Mouse (Mus musculus): ENCODE data around the gene Tubgcp5. TPM values are rescaled to one million over a fixed set of nuclear protein-coding genes. Genes with fewer than 3 reads are reported as not detected.
A peak's percentile ranks its signal among the peaks of the same experiment; 100 is the strongest.

Tubgcp5 gene
- polyA plus RNA-seq, 1 experiment, result 6.9 TPM

DNA sequence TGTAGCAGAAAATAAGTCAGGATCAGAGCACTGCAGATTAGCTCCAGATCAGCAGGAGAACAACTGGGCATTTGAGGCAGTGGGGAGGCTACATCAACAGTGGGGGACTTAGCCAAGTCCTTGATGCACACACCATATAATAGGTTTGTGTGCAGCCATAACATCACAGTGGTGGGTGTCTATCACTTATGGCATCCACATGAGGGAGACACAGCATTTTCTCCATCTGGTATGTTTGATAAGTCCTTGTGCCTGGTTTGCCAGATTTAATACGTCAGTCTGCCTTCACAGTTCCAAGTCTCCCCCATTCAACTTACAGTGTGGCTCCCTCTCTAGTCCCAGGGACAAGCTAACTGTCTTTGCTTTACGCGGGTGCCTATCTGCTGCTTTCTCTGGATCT lies 1.7 kb upstream of the Tubgcp5 start:
- WGBS, result 81% methylated on average over 3 of the region's 3 CpGs
- no peak overlapping the region for H3K27ac ChIP-seq (ENCODE audit: control insufficient read depth, insufficient read depth, low read depth, low read length, poor library complexity)

DNA sequence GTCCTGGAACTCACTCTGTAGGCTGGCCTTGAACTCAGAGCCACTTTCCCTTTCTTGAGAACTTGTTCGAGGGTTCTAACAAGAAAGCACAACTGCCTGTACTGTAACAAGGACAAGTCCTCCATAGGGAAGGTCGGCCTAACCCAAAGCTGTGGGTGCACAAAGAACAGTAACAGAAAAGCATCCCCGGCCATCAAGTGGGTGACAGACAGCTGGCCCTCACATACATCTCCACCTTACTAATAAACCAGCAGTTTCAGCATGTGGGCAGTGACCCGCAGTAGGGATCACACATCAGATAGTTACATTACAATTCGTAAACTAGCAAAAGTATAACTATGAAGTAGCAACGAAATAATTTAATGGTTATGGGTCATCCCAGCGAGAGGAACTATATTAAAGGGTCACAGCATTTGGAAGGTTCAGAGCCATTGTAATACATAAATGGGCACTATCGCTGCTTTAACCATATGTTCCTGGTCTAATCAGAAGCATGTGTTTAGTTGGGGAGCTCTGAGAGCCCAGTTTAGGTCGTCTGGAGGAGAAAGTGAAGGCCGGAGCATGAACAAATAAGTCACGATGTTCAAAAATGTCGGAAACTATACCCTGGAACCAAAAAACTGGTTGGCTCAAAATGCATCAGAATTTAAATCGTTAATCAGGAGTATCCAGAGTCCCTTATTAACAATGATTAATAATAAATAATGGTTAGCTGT lies 560 bp upstream of the Tubgcp5 start:
- Histone ChIP-seq H3K27ac (ENCODE audit: control insufficient read depth, insufficient read depth, low read depth, low read length, poor library complexity) (no peak overlapping the region), H3K4me3 (replicated peaks; ENCODE audit: control insufficient read depth, low read depth, low read length) (peak overlapping the region; percentile 83), H3K4me1 (ENCODE audit: control insufficient read depth, insufficient read depth, low read length) (peaks cover 1% of the 10 kb centered on the region; the same call in 1 of the 2 replicates)
- WGBS, result 38% methylated on average over 13 of the region's 13 CpGs
- TF ChIP-seq POLR2A (IDR thresholded peaks at IDR 0.05; ENCODE audit: borderline replicate concordance, control insufficient read depth, low read depth, low read length) (no peak), CTCF (IDR thresholded peaks at IDR 0.05; ENCODE audit: control insufficient read depth, insufficient read depth, low read length) (no peak)

More for the DNA sequence above, 1.7 kb upstream of the Tubgcp5 start:
- H3K4me3 ChIP-seq (replicated peaks; ENCODE audit: control insufficient read depth, low read depth, low read length), result no peak overlapping the region
- TF ChIP-seq CTCF (IDR thresholded peaks at IDR 0.05; ENCODE audit: control insufficient read depth, insufficient read depth, low read length) (no peak), POLR2A (IDR thresholded peaks at IDR 0.05; ENCODE audit: borderline replicate concordance, control insufficient read depth, low read depth, low read length) (no peak)
- H3K4me1 ChIP-seq (ENCODE audit: control insufficient read depth, insufficient read depth, low read length), result peaks cover 1% of the 10 kb centered on the region; the same call in 1 of the 2 replicates

DNA sequence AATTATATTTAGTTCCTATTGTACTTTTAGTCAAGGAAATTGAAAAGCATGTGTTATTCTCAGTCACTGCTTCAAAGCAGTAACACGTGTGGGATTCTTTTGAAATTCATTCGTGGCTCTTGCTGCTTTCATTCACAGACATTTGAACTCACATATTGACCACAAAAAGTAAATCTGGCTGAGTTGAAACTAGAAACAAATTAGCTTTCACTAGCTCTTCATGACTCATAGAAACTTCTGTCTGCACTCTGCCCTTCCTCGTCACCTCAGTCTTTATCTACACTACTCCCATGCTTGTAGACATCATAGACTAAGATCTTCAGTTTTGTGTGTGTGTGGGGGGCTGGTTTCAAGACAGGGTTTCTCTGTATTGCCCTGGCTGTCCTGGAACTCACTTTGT lies 6.0 kb downstream of the Tubgcp5 start:
- H3K4me1 ChIP-seq (ENCODE audit: control insufficient read depth, insufficient read depth, low read length), result no peaks in the 10 kb centered on the region; the same call in 1 of the 2 replicates
- H3K4me3 ChIP-seq (replicated peaks; ENCODE audit: control insufficient read depth, low read depth, low read length), result no peak overlapping the region
- WGBS, result 79% methylated on average over 3 of the region's 3 CpGs
- H3K27ac ChIP-seq (ENCODE audit: control insufficient read depth, insufficient read depth, low read depth, low read length, poor library complexity), result no peak overlapping the region
- TF ChIP-seq POLR2A (IDR thresholded peaks at IDR 0.05; ENCODE audit: borderline replicate concordance, control insufficient read depth, low read depth, low read length) (no peak), CTCF (IDR thresholded peaks at IDR 0.05; ENCODE audit: control insufficient read depth, insufficient read depth, low read length) (no peak)

DNA sequence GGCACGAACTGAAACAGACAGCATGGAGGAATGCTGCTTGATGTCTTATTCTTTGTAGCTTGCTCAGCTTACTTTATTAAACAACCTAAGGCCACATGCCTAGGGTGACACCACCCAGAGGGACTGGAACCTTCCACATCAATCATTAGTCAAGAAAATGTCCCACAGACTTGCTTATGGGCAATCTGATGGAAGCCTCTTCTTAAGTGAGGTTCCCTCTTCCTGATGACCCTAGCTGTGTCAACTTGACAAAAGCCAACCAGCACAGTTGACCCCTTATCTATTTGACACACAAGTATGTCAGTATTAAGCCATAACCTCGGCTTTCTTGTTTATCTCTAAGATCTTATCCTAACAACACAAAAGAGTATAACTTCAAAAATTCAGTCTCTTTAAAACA lies 16.0 kb downstream of the Tubgcp5 start:
- Histone ChIP-seq H3K27ac (ENCODE audit: control insufficient read depth, insufficient read depth, low read depth, low read length, poor library complexity) (no peak overlapping the region), H3K4me3 (replicated peaks; ENCODE audit: control insufficient read depth, low read depth, low read length) (no peak overlapping the region), H3K4me1 (ENCODE audit: control insufficient read depth, insufficient read depth, low read length) (no peaks in the 10 kb centered on the region)
- WGBS, result 77% methylated on average over 2 of the region's 2 CpGs
- no peak for TF ChIP-seq POLR2A (IDR thresholded peaks at IDR 0.05; ENCODE audit: borderline replicate concordance, control insufficient read depth, low read depth, low read length)
- no peak for TF ChIP-seq CTCF (IDR thresholded peaks at IDR 0.05; ENCODE audit: control insufficient read depth, insufficient read depth, low read length)

DNA sequence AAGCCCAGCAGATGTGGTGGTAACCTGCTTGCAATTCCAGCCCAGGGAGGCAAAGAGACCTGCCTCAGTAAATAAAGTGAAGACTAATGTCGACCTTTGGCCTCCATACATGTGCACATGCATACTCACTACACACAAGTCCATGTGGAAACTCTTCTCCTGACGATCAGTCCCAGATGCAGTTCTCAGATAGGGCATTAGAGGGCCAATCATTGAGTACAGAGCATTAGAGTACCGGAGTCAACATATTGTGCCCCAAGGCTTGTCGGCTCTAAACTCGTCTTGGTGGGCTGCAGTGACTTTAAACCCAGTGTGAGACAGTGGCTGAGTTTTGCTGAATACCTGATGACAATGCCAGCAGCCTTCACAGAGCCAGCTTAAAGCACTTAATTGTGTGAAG lies 30.5 kb downstream of the Tubgcp5 start:
- Histone ChIP-seq H3K4me3 (replicated peaks; ENCODE audit: control insufficient read depth, low read depth, low read length) (no peak overlapping the region), H3K4me1 (ENCODE audit: control insufficient read depth, insufficient read depth, low read length) (no peaks in the 10 kb centered on the region), H3K27ac (ENCODE audit: control insufficient read depth, insufficient read depth, low read depth, low read length, poor library complexity) (no peak overlapping the region)
- no peak for TF ChIP-seq POLR2A (IDR thresholded peaks at IDR 0.05; ENCODE audit: borderline replicate concordance, control insufficient read depth, low read depth, low read length)
- TF ChIP-seq CTCF (IDR thresholded peaks at IDR 0.05; ENCODE audit: control insufficient read depth, insufficient read depth, low read length), result no peak
- WGBS, result 88% methylated on average over 5 of the region's 5 CpGs

DNA sequence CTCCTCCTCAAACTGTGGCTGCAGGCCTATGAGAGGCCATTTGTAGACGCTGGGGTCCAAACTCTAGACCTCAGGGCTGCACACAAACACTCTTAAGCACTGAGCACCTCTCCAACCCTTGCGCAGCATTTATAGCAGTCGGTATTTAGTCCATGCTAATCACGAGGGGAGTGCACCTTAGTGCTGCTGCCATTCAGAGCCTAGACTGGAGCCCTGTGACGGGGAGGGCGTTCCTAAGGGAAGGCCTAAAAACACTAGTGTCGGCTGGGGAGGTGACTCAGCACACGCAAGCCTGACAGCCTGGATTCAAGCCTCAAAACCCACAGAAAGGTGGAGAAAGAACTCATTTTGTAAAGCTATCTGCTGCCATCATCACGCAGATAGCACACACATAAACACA lies 33.6 kb downstream of the Tubgcp5 start:
- 83% methylated on average over 9 of the region's 9 CpGs for WGBS
- no peaks in the 10 kb centered on the region for H3K4me1 ChIP-seq (ENCODE audit: control insufficient read depth, insufficient read depth, low read length)
- no peak for TF ChIP-seq CTCF (IDR thresholded peaks at IDR 0.05; ENCODE audit: control insufficient read depth, insufficient read depth, low read length)
- TF ChIP-seq POLR2A (IDR thresholded peaks at IDR 0.05; ENCODE audit: borderline replicate concordance, control insufficient read depth, low read depth, low read length), result no peak
- no peak overlapping the region for H3K27ac ChIP-seq (ENCODE audit: control insufficient read depth, insufficient read depth, low read depth, low read length, poor library complexity)
- no peak overlapping the region for H3K4me3 ChIP-seq (replicated peaks; ENCODE audit: control insufficient read depth, low read depth, low read length)

DNA sequence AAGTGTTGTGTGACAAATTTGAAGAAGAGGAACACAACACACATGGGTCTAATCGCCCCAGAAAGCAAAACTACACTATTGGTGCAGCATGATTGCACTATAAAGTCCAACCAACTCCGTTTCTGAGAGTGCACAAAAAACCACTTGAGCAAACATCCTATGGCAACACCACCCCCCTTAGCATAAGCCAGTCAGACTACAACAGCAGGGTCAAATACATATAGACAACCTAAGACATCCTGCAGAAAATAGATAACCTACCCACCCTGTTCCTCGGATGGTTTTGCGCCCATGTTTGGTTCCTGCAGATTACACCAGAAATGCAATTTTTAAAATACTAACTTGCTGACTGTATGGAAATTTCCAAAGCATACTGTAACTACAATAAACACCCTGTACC lies 42.9 kb downstream of the Tubgcp5 start:
- Histone ChIP-seq H3K4me3 (replicated peaks; ENCODE audit: control insufficient read depth, low read depth, low read length) (no peak overlapping the region), H3K4me1 (ENCODE audit: control insufficient read depth, insufficient read depth, low read length) (no peaks in the 10 kb centered on the region), H3K27ac (ENCODE audit: control insufficient read depth, insufficient read depth, low read depth, low read length, poor library complexity) (no peak overlapping the region)
- WGBS, result 64% methylated on average over 4 of the region's 4 CpGs
- TF ChIP-seq CTCF (IDR thresholded peaks at IDR 0.05; ENCODE audit: control insufficient read depth, insufficient read depth, low read length), result no peak
- TF ChIP-seq POLR2A (IDR thresholded peaks at IDR 0.05; ENCODE audit: borderline replicate concordance, control insufficient read depth, low read depth, low read length), result no peak

DNA sequence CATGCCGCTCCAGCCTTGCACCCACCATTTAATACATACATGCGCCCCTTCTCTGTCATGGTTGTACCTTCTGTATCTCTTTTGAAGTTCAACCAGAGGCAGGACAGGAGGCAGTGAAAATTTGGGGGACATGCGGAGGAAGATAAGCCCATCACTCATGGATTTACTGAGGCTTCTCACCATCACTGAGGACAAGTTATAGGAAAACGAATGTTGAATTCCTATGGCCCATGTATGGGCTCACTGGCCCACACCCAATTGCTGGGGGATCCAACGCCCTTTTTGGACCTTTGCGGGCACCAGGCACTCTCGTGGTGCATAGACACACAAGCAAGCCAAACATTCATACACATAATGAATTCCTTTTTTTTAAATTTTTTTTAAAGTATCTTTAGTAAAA lies 47.5 kb downstream of the Tubgcp5 start, which contains the start of gene Cyfip1:
Gene Cyfip1 (plus strand): TSS at position 301 of the 400 bp plus-strand sequence.
- Histone ChIP-seq H3K27ac (ENCODE audit: control insufficient read depth, insufficient read depth, low read depth, low read length, poor library complexity) (peak within 1 kb of the TSS; percentile 7; the same call in 1 of the 2 replicates), H3K4me1 (ENCODE audit: control insufficient read depth, insufficient read depth, low read length) (no peaks in the 10 kb centered on the region; the same call in 1 of the 2 replicates), H3K4me3 (replicated peaks; ENCODE audit: control insufficient read depth, low read depth, low read length) (peak within 1 kb of the TSS; percentile 55)
- WGBS, result 76% methylated on average over 7 of the region's 7 CpGs
- TF ChIP-seq CTCF (IDR thresholded peaks at IDR 0.05; ENCODE audit: control insufficient read depth, insufficient read depth, low read length), result no peak
- no peak for TF ChIP-seq POLR2A (IDR thresholded peaks at IDR 0.05; ENCODE audit: borderline replicate concordance, control insufficient read depth, low read depth, low read length)

All from bone marrow, adult 2 months (tissue).